Mouse (Mus musculus) heart, postnatal 14 days (tissue): Measurements from ENCODE around the gene Etv6. TPM values are rescaled to one million over a fixed set of nuclear protein-coding genes. Genes with fewer than 3 reads are reported as not detected.

Experiments
- DNase-seq, 2 experiments: peaks; one replicate each; pipeline ENCODE4 v3.0.0; 2021 to 2022
- intact Hi-C: fragments of 180-260 bp; cut with DNase I; formaldehyde crosslinking; loops from one replicate; pipeline ENCODE4 v1.15.1; 2025
- total RNA-seq, 2 experiments: library from RNA; stranded (reverse); gene quantifications; 2 replicates each; pipeline ENCODE4 v1.2.3; 2021

The Etv6 gene
- total RNA-seq, 2 experiments from 2014 or later = 12.7 to 12.8 TPM

GRCm38 (mm10) chr6:134189174-134189573, 153.7 kb downstream of the Etv6 start:
- intact Hi-C loops = loop anchor here (5.0 kb wide), 1 partner anchor 152 kb away; the partner anchor contains the start of gene Etv6
- DNase-seq = no peak

GRCm38 (mm10) chr6:134189575-134190132, 154.2 kb downstream of the Etv6 start:
- peak in 1 of 2 experiments; percentile 39 for DNase-seq
- intact Hi-C loops = loop anchor here (5.0 kb wide), 1 partner anchor 152 kb away; the partner anchor contains the start of gene Etv6

GRCm38 (mm10) chr6:134190597-134191278, 155.2 kb downstream of the Etv6 start:
- no peak for DNase-seq
- intact Hi-C loops = no loop called here

GRCm38 (mm10) chr6:134192710-134193109, 157.2 kb downstream of the Etv6 start:
- intact Hi-C loops = no loop called here
- no peak for DNase-seq

- intact Hi-C loops = no loop called here
Measured at GRCm38 (mm10) chr6:134199895-134200294, 164.4 kb downstream of the Etv6 start.

GRCm38 (mm10) chr6:134200577-134200976, 165.1 kb downstream of the Etv6 start:
- intact Hi-C loops = no loop called here
- DNase-seq = peak in 1 of 2 experiments; percentile 16

More at GRCm38 (mm10) chr6:134199895-134200294, 164.4 kb downstream of the Etv6 start:
- DNase-seq = no peak

GRCm38 (mm10) chr6:134202176-134202575, 166.7 kb downstream of the Etv6 start:
- intact Hi-C loops = no loop called here
- no peak for DNase-seq

GRCm38 (mm10) chr6:134205163-134205562, 169.7 kb downstream of the Etv6 start:
- no peak for DNase-seq
- intact Hi-C loops = no loop called here

- no peak for DNase-seq
- intact Hi-C loops = no loop called here
Measured at GRCm38 (mm10) chr6:134205726-134206125, 170.2 kb downstream of the Etv6 start.

GRCm38 (mm10) chr6:134206251-134206650, 170.8 kb downstream of the Etv6 start:
- DNase-seq = no peak
- intact Hi-C loops = no loop called here

- intact Hi-C loops = no loop called here
- peak; percentile 59 to 75 for DNase-seq
Measured at GRCm38 (mm10) chr6:134207391-134208179, 172.1 kb downstream of the Etv6 start.

- intact Hi-C loops = no loop called here
- DNase-seq = no peak
Measured at GRCm38 (mm10) chr6:134208180-134208952, 172.9 kb downstream of the Etv6 start.

GRCm38 (mm10) chr6:134210675-134211457, 175.4 kb downstream of the Etv6 start:
- intact Hi-C loops = no loop called here
- no peak for DNase-seq

GRCm38 (mm10) chr6:134211458-134211776, 175.9 kb downstream of the Etv6 start:
- DNase-seq = peak; percentile 43 to 44
- intact Hi-C loops = no loop called here

- intact Hi-C loops = no loop called here
- DNase-seq = no peak
Measured at GRCm38 (mm10) chr6:134217747-134218146, 182.2 kb downstream of the Etv6 start.

- DNase-seq = no peak
Measured at GRCm38 (mm10) chr6:134218441-134218840, 182.9 kb downstream of the Etv6 start.

GRCm38 (mm10) chr6:134219358-134219757, 183.9 kb downstream of the Etv6 start:
- intact Hi-C loops = no loop called here

More at GRCm38 (mm10) chr6:134218441-134218840, 182.9 kb downstream of the Etv6 start:
- intact Hi-C loops = no loop called here

GRCm38 (mm10) chr6:134220209-134220777, 184.8 kb downstream of the Etv6 start:
- DNase-seq = no peak
- intact Hi-C loops = no loop called here

More at GRCm38 (mm10) chr6:134219358-134219757, 183.9 kb downstream of the Etv6 start:
- DNase-seq = peak; percentile 46 to 55

GRCm38 (mm10) chr6:134222248-134222929, 186.9 kb downstream of the Etv6 start:
- no peak for DNase-seq
- intact Hi-C loops = no loop called here
